Mouse (Mus musculus) adrenal gland, postnatal 36 days (tissue): ENCODE data around the gene Rab25. TPM values are rescaled to one million over a fixed set of nuclear protein-coding genes. Genes with fewer than 3 reads are reported as not detected.
"Not testable (repeated sequence)": the region's sequence is repeated elsewhere in the genome, so short reads cannot be mapped to it uniquely, and the experiment has no call there.

Experiments
- DNase-seq, 2 experiments: peaks; one replicate each; pipeline ENCODE4 v3.0.0; 2021; ENCODE audit warnings: mixed read lengths in 1 of 2
- long read RNA-seq, 2 experiments: library from polyadenylated mRNA; stranded (forward); transcript quantifications; one replicate each; pipeline ENCODE4 v2.0.0; 2021; ENCODE audit warnings: borderline sequencing depth in 2 of 2
- total RNA-seq, 2 experiments: library from RNA; stranded (reverse); gene quantifications; 2 replicates each; pipeline ENCODE4 v1.2.3; 2021

Gene Rab25
- total RNA-seq: not detected
- long read RNA-seq, experiment 1: 0 reads
- long read RNA-seq, experiment 2: 0 reads

GRCm38 (mm10) chr3:88548180-88548917, at the start of gene Rab25:
TSS of gene Rab25 (minus strand) at chr3:88548300.
- no peak for DNase-seq

GRCm38 (mm10) chr3:88596547-88596946, 48.4 kb upstream of the Rab25 start:
- DNase-seq: not testable (repeated sequence)

- no peak for DNase-seq
These were observed 45.9 kb upstream of the Rab25 start for GRCm38 (mm10) chr3:88593893-88594580.

GRCm38 (mm10) chr3:88592942-88593576, 45.0 kb upstream of the Rab25 start:
- DNase-seq: no peak

- DNase-seq: peak in 1 of 2 experiments; percentile 52
These were observed 44.0 kb upstream of the Rab25 start for GRCm38 (mm10) chr3:88591950-88592731.

GRCm38 (mm10) chr3:88591044-88591443, 42.9 kb upstream of the Rab25 start:
- no peak for DNase-seq

- no peak for DNase-seq
These were observed 42.1 kb upstream of the Rab25 start for GRCm38 (mm10) chr3:88590246-88590645.

GRCm38 (mm10) chr3:88586640-88587039, 38.5 kb upstream of the Rab25 start:
- no peak for DNase-seq

GRCm38 (mm10) chr3:88585769-88586168, 37.7 kb upstream of the Rab25 start:
- no peak for DNase-seq

- peak; percentile 82 to 84 for DNase-seq
These were observed 31.5 kb upstream of the Rab25 start for GRCm38 (mm10) chr3:88579454-88580117.

- DNase-seq: no peak
These were observed 30.7 kb upstream of the Rab25 start for GRCm38 (mm10) chr3:88578498-88579424.

- DNase-seq: not testable (repeated sequence)
These were observed 29.7 kb upstream of the Rab25 start for GRCm38 (mm10) chr3:88577846-88578245.

GRCm38 (mm10) chr3:88575540-88575939, 27.4 kb upstream of the Rab25 start, which contains the start of gene Ssr2:
TSS of gene Ssr2 (plus strand) at chr3:88575876.
- no peak for DNase-seq

GRCm38 (mm10) chr3:88573810-88574209, 25.7 kb upstream of the Rab25 start:
- DNase-seq: no peak

GRCm38 (mm10) chr3:88572835-88573234, 24.7 kb upstream of the Rab25 start:
- no peak for DNase-seq

GRCm38 (mm10) chr3:88571856-88572255, 23.8 kb upstream of the Rab25 start:
- DNase-seq: no peak

GRCm38 (mm10) chr3:88570341-88570740, 22.2 kb upstream of the Rab25 start:
- no peak for DNase-seq

GRCm38 (mm10) chr3:88569694-88570093, 21.6 kb upstream of the Rab25 start:
- DNase-seq: peak; percentile 53 to 77

- DNase-seq: no peak
These were observed 21.0 kb upstream of the Rab25 start for GRCm38 (mm10) chr3:88569093-88569492.

GRCm38 (mm10) chr3:88568615-88569014, 20.5 kb upstream of the Rab25 start:
- DNase-seq: peak; percentile 27 to 30
